Mouse (Mus musculus) hindbrain, embryonic 14.5 days (tissue): ENCODE data around the gene Sfrp5. TPM values are rescaled to one million over a fixed set of nuclear protein-coding genes. Genes with fewer than 3 reads are reported as not detected.

Experiments
- ATAC-seq: fragments of 200-750 bp; cut with Nextera tagmentation; 2 replicates; pipeline ENCODE4 v1.8.0; 2017; ENCODE audit warnings: moderate number of reproducible peaks, mild to moderate bottlenecking, moderate TSS enrichment, moderate library complexity; ENCODE audit not compliant: low FRiP score
- DNase-seq: peaks from one replicate; pipeline ENCODE4 v3.0.0-alpha.2; 2015; ENCODE audit warnings: low spot score
- H3K27ac ChIP-seq: fragments of 300-500 bp; sonication (generic); 2 replicates; pipeline ENCODE4 v1.5.1; 2014; ENCODE audit warnings: mild to moderate bottlenecking, moderate library complexity
- H3K27me3 ChIP-seq: fragments of 300-500 bp; sonication (generic); 2 replicates; pipeline ENCODE4 v1.6.1; 2014; ENCODE audit warnings: mild to moderate bottlenecking, low read length, mixed read lengths; ENCODE audit not compliant: control insufficient read depth, insufficient read depth
- H3K36me3 ChIP-seq: fragments of 300-500 bp; sonication (generic); replicated peaks from 2 replicates; pipeline ENCODE4 v1.6.1; 2014; ENCODE audit not compliant: control insufficient read depth, insufficient read depth
- H3K4me1 ChIP-seq: fragments of 300-500 bp; sonication (generic); replicated peaks from 2 replicates; pipeline ENCODE4 v1.6.1; 2014; ENCODE audit warnings: antibody characterized with exemption, low read length, mixed read lengths; ENCODE audit not compliant: control insufficient read depth, insufficient read depth
- H3K4me2 ChIP-seq: fragments of 300-500 bp; sonication (generic); replicated peaks from 2 replicates; pipeline ENCODE4 v1.6.1; 2014; ENCODE audit warnings: mild to moderate bottlenecking, moderate library complexity
- H3K4me3 ChIP-seq: fragments of 300-500 bp; sonication (generic); replicated peaks from 2 replicates; pipeline ENCODE4 v1.5.1; 2014; ENCODE audit warnings: mild to moderate bottlenecking, low read length
- H3K9ac ChIP-seq: fragments of 300-500 bp; sonication (generic); 2 replicates; pipeline ENCODE4 v1.6.1; 2014
- H3K9me3 ChIP-seq: fragments of 300-500 bp; sonication (generic); 2 replicates; pipeline ENCODE4 v1.6.1; 2016; ENCODE audit warnings: low read length; ENCODE audit not compliant: control insufficient read depth
- WGBS: fragments of 180-500 bp; shearing (Covaris S2); extraction: QIAGEN DNeasy Blood & Tissue Kit; methylation state at CpG from one replicate; pipeline ENCODE4 v1.1.7; 2014; 5-methylcytosine and 5-hydroxymethylcytosine counted together
- polyA plus RNA-seq: library from polyadenylated mRNA; unstranded; fragments of >200 nt; fragmentation: Nextera tagmentation; extraction: Ambion mirVana; gene quantifications from 2 replicates; pipeline ENCODE4 v1.2.1, GENCODE M21; 2014

The Sfrp5 gene
- polyA plus RNA-seq, 1 experiment from 2014 or later, result 2.8 TPM

DNA sequence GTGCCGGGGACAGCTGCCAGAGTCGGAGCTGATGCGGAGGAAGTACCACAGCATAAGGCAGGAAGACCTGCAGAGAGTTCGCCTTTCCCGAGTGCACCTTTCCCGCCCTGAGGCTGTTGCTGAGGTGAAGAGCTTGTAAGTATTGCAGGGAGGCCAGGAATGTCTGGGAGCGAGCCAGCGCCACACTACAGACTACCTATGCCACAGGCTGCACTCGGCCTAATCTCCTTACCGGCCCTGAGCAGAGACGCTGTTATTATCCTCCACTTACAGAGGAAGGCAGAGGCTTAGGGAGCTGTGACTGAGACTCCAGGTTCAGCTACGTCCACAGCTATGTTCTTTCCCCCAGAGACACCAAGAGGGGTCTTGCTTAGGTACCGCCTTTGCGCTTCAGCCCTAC lies 22.7 kb downstream of the Sfrp5 start:
- peaks cover 50% of the 10 kb centered on the region for H3K36me3 ChIP-seq
- no peak overlapping the region for H3K9ac ChIP-seq
- no peak overlapping the region for H3K4me3 ChIP-seq
- H3K9me3 ChIP-seq, result no peaks in the 10 kb centered on the region
- H3K27me3 ChIP-seq, result no peaks in the 10 kb centered on the region
- 93% methylated on average over 14 of the region's 14 CpGs for WGBS
- DNase-seq (no peak), ATAC-seq (no peak)
- no peak overlapping the region for H3K4me2 ChIP-seq
- H3K27ac ChIP-seq, result no peak overlapping the region
- H3K4me1 ChIP-seq, result no peaks in the 10 kb centered on the region

DNA sequence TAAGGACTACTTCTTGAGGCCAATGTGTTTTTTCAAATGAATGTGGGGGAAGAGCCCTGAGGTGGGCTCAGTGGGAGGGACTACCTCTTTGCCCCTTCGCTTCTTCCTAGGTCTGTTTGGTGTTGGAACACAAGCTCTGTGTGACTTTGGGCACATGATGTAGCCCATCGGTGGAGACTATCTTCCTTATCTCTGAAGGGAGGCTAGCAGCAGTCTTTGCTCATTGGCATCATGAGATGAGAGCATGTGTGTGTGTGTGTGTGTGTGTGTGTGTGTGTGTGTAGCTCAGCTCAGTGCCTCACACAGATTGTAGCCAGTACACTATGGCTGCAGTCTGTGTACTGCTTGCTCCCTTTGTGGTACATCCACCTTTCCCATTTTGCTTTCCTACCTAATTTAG lies 24.6 kb downstream of the Sfrp5 start:
- Histone ChIP-seq H3K4me1 (no peaks in the 10 kb centered on the region), H3K4me3 (no peak overlapping the region), H3K9me3 (no peaks in the 10 kb centered on the region), H3K36me3 (peaks cover 34% of the 10 kb centered on the region), H3K9ac (no peak overlapping the region), H3K27me3 (no peaks in the 10 kb centered on the region), H3K4me2 (no peak overlapping the region), H3K27ac (no peak overlapping the region)
- 93% methylated on average over 2 of the region's 2 CpGs for WGBS
- DNase-seq, result no peak
- no peak for ATAC-seq

DNA sequence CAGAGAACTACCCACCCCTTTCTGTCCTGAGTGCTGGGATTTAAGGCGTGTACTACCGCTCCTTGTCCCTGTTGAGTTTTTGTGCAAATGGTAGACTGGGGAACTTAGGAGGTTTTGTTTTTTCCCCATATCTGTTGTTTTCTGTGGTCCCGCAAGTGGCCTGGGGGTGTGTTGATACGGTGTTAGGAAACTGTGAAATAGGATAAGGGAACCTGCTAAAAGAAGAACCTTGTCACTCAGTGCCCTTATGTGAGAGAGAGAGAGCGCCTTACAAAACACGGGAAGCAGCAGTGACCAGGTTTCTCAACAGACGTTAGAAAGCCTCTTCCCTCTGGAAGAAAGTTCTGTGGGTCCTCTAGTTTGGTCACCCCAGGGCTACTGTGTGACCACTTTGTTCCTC lies 25.2 kb downstream of the Sfrp5 start:
- 89% methylated on average over 7 of the region's 7 CpGs for WGBS
- H3K4me1 ChIP-seq, result peaks cover 2% of the 10 kb centered on the region
- no peak for ATAC-seq

DNA sequence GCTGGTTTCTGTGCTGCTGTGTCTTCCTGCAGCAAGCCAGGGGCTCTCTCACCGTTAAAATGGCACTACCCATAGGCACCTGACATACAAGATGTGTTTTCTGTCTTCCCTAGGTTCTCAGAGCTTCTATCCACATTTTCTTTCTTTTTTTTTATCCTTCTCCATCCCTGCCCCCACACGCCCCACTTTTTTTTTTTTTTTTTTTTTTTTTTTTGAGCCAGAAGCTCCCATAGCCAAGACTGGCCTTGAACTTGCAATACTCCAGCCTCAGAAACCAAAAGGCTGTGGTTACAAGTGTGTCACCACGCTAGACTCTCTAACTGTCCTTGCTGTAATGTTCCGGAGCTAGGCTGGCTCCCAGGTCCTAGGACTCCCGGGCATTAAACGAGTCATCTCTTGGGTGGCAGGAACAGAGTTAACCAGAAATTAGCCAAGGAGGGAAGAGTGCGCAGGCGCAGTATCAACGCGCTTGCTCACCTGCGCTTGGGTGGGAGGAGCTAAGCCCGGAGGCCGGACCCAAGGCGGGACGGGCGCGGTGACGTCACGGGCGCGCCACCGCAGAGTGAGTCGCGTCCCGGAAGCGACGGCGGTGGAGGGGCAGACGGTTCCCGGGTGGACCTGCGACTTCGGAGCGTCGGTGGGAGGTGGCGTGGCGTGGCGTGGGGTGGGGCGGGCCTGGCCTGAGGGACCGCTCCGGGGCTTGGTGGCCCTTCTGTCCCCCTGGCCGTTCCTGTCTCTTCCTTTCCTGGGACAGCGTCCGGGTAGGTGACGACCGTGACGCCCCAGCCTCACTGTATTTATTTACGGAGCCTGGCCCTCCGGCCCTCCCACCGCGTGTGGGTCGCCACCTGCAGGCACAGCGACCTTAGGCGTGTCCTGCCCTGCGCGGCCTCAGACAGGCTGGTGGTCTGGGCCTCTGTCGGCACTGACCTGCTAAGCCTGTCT lies 31.8 kb downstream of the Sfrp5 start:
- peak; percentile 92 for ATAC-seq
- H3K9ac ChIP-seq, result peak overlapping the region; percentile 78
- H3K4me1 ChIP-seq, result peaks cover 10% of the 10 kb centered on the region
- 0 out of 2 replicates have a peak overlapping the region, but pooled peaks have one; percentile 47 for H3K27ac ChIP-seq
- DNase-seq, result peak; percentile 97
- 0 out of 2 replicates have a peak, but pooled peaks cover 6% of the 10 kb centered on the region for H3K27me3 ChIP-seq
- H3K9me3 ChIP-seq, result no peaks in the 10 kb centered on the region
- H3K4me3 ChIP-seq, result peak overlapping the region; percentile 81
- 2% methylated on average over 52 of the region's 56 CpGs for WGBS
- H3K36me3 ChIP-seq, result no peaks in the 10 kb centered on the region
- peak overlapping the region; percentile 73 for H3K4me2 ChIP-seq

More for the DNA sequence above, 25.2 kb downstream of the Sfrp5 start:
- no peaks in the 10 kb centered on the region for H3K27me3 ChIP-seq
- no peak overlapping the region for H3K27ac ChIP-seq
- H3K4me2 ChIP-seq, result no peak overlapping the region
- no peak overlapping the region for H3K4me3 ChIP-seq
- peaks cover 31% of the 10 kb centered on the region for H3K36me3 ChIP-seq
- DNase-seq, result no peak
- H3K9me3 ChIP-seq, result no peaks in the 10 kb centered on the region
- no peak overlapping the region for H3K9ac ChIP-seq

DNA sequence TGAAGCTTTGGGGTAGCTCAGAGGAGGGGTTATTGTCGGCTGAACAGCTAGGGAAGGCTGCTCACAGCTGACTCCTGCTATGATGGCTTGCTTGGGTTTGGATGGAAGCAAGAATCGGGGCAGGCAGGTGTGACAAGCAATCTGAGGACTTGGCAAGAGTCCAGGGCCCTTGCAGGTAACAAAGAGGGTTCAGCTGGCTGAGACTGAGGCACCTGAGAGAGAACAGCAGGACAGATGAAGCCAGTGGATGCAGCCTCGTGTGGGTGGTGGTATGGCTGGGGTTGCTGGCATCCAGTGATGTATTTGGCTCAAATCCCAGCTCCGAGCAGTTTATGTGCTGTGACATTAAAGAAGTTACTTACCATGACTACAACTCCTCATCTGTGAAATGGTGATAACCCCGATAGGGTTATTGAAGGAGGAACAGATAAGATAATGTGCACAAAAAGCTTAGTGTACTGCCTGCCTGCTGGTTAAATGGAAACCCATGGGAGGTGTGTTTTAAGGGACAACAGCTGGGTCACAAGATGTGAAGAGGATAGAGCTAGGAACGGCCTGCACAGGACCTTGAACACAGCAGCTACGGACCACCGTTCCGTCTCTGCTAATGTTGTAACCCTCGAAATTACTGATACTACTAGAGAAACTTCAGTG lies 32.6 kb downstream of the Sfrp5 start:
- H3K36me3 ChIP-seq, result no peaks in the 10 kb centered on the region
- no peak overlapping the region for H3K27ac ChIP-seq
- ATAC-seq, result no peak
- H3K4me3 ChIP-seq, result no peak overlapping the region
- H3K4me2 ChIP-seq, result peak overlapping the region; percentile 73
- 0 out of 2 replicates have a peak, but pooled peaks cover 6% of the 10 kb centered on the region for H3K27me3 ChIP-seq
- no peaks in the 10 kb centered on the region for H3K9me3 ChIP-seq
- H3K9ac ChIP-seq, result no peak overlapping the region
- H3K4me1 ChIP-seq, result peaks cover 10% of the 10 kb centered on the region
- DNase-seq, result no peak
- WGBS, result 67% methylated on average over 10 of the region's 10 CpGs

DNA sequence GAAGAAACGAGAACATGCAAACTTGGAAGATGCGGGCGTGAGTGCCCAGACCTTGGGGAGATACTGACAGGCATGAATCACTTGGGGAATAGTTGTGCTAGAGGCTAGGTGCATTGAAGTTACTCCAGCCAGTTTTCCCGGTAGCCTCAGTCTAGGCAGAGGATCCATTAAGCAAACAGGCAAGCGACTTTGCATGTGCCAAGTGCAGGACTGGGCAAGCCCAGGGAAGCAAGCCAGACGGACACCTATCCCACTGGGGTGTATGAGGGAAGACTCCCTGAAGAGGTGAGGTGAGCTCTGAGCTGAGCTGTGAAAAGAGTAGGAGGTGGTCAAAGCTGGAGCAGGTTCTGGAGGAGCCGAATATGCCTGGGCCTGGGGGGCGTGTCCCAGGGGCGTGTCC lies 34.6 kb downstream of the Sfrp5 start:
- ATAC-seq, result no peak
- Histone ChIP-seq H3K9ac (no peak overlapping the region), H3K27me3 (0 out of 2 replicates have a peak, but pooled peaks cover 6% of the 10 kb centered on the region), H3K4me3 (no peak overlapping the region), H3K9me3 (no peaks in the 10 kb centered on the region), H3K36me3 (no peaks in the 10 kb centered on the region), H3K4me2 (no peak overlapping the region), H3K27ac (no peak overlapping the region), H3K4me1 (peaks cover 10% of the 10 kb centered on the region)
- DNase-seq, result no peak
- WGBS, result 69% methylated on average over 9 of the region's 9 CpGs

DNA sequence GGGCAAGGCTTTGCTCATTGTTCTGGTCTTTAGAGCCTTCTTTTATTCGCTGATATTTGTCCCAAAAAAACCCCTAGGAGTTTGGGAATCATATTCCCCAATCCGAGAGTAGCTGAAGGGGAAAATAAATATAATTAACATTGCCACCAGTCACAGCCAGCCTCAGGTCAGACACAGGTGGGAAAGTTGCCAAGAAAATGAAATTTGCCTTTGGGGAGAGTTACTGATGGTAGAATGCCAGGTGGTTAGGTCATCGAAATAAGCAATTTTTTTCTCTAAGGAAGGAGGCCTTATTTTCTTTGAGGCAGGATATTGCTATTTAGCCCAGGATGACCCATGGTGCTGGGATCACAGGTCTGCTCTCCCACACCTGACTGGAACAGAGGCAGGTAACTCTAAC lies 35.3 kb downstream of the Sfrp5 start:
- Histone ChIP-seq H3K36me3 (no peaks in the 10 kb centered on the region), H3K9me3 (no peaks in the 10 kb centered on the region), H3K27ac (no peak overlapping the region), H3K9ac (no peak overlapping the region), H3K4me3 (no peak overlapping the region), H3K4me2 (no peak overlapping the region), H3K4me1 (peaks cover 8% of the 10 kb centered on the region), H3K27me3 (0 out of 2 replicates have a peak, but pooled peaks cover 6% of the 10 kb centered on the region)
- ATAC-seq (no peak), DNase-seq (no peak)
- 50% methylated on average over 3 of the region's 3 CpGs for WGBS

DNA sequence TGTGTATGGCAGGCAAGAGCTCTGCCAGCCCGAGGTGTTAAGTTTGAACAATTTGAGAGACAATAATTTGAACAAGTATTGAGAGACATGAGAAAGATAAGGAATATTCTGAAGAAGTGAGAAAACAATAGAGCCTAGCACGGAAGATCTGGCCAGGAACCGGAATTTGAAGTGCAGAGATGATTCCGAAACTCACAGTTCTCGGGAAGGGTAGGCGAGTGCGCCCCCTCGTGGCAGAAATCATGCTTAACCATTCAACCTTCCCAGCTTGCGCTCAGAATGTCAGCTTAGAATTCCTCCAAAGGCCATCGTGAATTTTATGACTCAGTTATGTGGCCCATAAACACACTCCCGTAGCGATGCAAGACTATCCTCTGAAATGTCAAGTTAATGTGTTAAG lies 35.9 kb downstream of the Sfrp5 start:
- DNase-seq, result peak; percentile 91
- ATAC-seq, result no peak
- H3K36me3 ChIP-seq, result no peaks in the 10 kb centered on the region
- 0 out of 2 replicates have a peak, but pooled peaks cover 6% of the 10 kb centered on the region for H3K27me3 ChIP-seq
- H3K4me2 ChIP-seq, result peak overlapping the region; percentile 17
- H3K9me3 ChIP-seq, result no peaks in the 10 kb centered on the region
- peaks cover 2% of the 10 kb centered on the region for H3K4me1 ChIP-seq
- H3K27ac ChIP-seq, result no peak overlapping the region
- no peak overlapping the region for H3K4me3 ChIP-seq
- WGBS, result 3% methylated on average over 12 of the region's 12 CpGs
- no peak overlapping the region; the same call in 1 of the 2 replicates for H3K9ac ChIP-seq

DNA sequence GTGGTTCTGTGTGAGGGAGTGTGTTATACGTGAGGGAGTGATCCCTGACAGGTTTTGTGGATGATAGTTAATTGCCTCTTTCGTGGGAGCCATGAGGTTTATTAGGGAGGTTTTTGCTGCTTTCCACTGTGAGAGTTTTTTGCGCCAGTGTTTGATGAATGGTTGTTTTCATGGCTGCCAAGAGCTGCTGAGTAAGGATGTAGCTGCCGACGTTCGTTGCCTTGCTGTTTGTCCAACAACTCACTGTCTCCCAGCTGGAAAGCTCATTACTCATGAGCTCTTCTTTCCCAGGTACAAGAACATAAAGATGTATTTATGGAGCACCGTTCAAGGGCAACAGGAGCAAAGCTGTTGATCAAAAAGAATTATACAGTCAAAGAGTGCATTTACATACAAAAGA lies 37.9 kb downstream of the Sfrp5 start:
- H3K4me1 ChIP-seq, result no peaks in the 10 kb centered on the region
- H3K4me3 ChIP-seq, result no peak overlapping the region
- no peak overlapping the region for H3K27ac ChIP-seq
- no peak overlapping the region for H3K4me2 ChIP-seq
- H3K36me3 ChIP-seq, result no peaks in the 10 kb centered on the region
- no peak for DNase-seq
- WGBS, result 25% methylated on average over 7 of the region's 7 CpGs
- H3K9ac ChIP-seq, result no peak overlapping the region
- no peaks in the 10 kb centered on the region for H3K9me3 ChIP-seq
- no peak for ATAC-seq
- H3K27me3 ChIP-seq, result 0 out of 2 replicates have a peak, but pooled peaks cover 4% of the 10 kb centered on the region
